Mouse (Mus musculus): Measurements from ENCODE around the gene Cux2.
A peak's percentile ranks its signal among the peaks of the same experiment; 100 is the strongest.

GRCm38 (mm10) chr5:121879211-121879610, 170.7 kb downstream of the Cux2 start:
- peak; percentile 66; the same call in 1 of the 2 replicates for TF ChIP-seq CTCF (IDR thresholded peaks at IDR 0.05; ENCODE audit: borderline replicate concordance, insufficient read depth, low read depth, low read length)
- no peak for TF ChIP-seq POLR2A (IDR thresholded peaks at IDR 0.05; ENCODE audit: borderline replicate concordance, insufficient read depth, low read length)

All from cerebellum, adult 2 months (tissue).